Mouse (Mus musculus): Measurements from ENCODE around the gene Syn3. TPM values are rescaled to one million over a fixed set of nuclear protein-coding genes. Genes with fewer than 3 reads are reported as not detected.

Gene Syn3
- polyA plus RNA-seq, 1 experiment from 2014 or later, result 4.0 TPM

DNA sequence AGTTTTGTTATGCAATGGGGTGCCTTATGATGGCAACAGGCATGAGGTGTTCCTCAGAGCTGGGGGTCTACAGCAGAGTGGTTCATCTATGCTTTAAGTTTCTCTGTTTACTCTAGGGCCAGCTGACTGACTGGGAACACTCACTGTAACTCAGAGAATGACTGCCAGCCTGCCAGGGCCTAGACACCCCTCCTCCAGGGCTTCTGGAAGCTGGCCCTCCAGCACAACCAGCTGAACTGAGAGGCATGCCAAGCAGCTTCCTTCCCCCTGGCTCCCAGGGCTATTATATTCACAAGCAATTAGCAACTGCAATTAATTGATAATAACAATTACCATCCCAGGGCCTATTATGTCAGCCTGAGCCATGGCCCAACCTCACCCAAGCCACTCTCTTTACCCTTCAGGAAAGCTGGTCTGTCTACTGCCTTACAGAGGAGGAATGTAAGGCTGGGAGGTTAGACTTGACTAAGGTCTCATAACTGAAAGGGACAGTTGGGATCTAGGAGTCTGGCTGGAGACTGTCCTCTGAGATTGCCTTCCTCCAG lies 41.0 kb downstream of the Syn3 start:
- ATAC-seq (ENCODE audit: insufficient number of reproducible peaks, low FRiP score, low TSS enrichment, low read depth), result no peak

DNA sequence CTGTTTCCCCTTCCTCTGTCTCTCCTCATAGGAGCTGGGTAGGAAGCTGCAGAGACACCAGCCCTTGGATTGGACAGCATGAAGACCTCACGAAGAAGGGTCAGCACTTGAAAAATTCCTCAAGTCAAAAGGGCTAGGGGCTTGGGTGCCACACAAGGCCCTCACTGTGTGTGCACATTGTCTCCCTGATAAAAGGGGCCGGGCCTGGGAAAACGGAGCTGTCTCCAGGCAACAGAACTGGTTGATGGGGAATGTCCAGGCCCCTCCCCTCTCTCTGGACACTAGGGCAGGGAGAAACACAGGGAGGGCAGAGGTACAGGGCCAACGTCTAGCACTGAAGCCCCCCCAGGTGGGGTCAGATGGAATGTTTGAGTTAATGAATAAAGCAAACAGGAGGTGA lies 41.5 kb downstream of the Syn3 start:
- H3K36me3 ChIP-seq (ENCODE audit: control insufficient read depth, insufficient read depth, low read length), result no peaks in the 10 kb centered on the region
- no peaks in the 10 kb centered on the region for H3K9me3 ChIP-seq (ENCODE audit: control insufficient read depth, low read length)
- H3K27ac ChIP-seq (replicated peaks; ENCODE audit: low read depth, low read length), result no peak overlapping the region
- no peaks in the 10 kb centered on the region for H3K4me1 ChIP-seq (ENCODE audit: control insufficient read depth, insufficient read depth, low read length)
- 51% methylated on average over 4 of the region's 4 CpGs for WGBS
- no peak for ATAC-seq (ENCODE audit: insufficient number of reproducible peaks, low FRiP score, low TSS enrichment, low read depth)
- H3K9ac ChIP-seq (ENCODE audit: low read length), result no peak overlapping the region
- no peak overlapping the region for H3K4me3 ChIP-seq (ENCODE audit: low read depth, low read length)
- H3K4me2 ChIP-seq (ENCODE audit: low read depth, severe bottlenecking), result no peak overlapping the region
- H3K27me3 ChIP-seq (ENCODE audit: control insufficient read depth, insufficient read depth, low read length), result no peaks in the 10 kb centered on the region
- no peak for DNase-seq (ENCODE audit: low spot score)

More for the DNA sequence above, 41.0 kb downstream of the Syn3 start:
- Histone ChIP-seq H3K9me3 (ENCODE audit: control insufficient read depth, low read length) (no peaks in the 10 kb centered on the region), H3K4me2 (ENCODE audit: low read depth, severe bottlenecking) (no peak overlapping the region), H3K27me3 (ENCODE audit: control insufficient read depth, insufficient read depth, low read length) (no peaks in the 10 kb centered on the region), H3K9ac (ENCODE audit: low read length) (no peak overlapping the region), H3K4me1 (ENCODE audit: control insufficient read depth, insufficient read depth, low read length) (no peaks in the 10 kb centered on the region), H3K4me3 (ENCODE audit: low read depth, low read length) (no peak overlapping the region), H3K36me3 (ENCODE audit: control insufficient read depth, insufficient read depth, low read length) (no peaks in the 10 kb centered on the region), H3K27ac (replicated peaks; ENCODE audit: low read depth, low read length) (no peak overlapping the region)
- DNase-seq (ENCODE audit: low spot score), result no peak

GRCm38 (mm10) chr10:86455296-86456055 lies 43.2 kb downstream of the Syn3 start:
- DNase-seq (ENCODE audit: low spot score) (no peak), ATAC-seq (ENCODE audit: insufficient number of reproducible peaks, low FRiP score, low TSS enrichment, low read depth) (no peak)
- H3K4me2 ChIP-seq (ENCODE audit: low read depth, severe bottlenecking), result no peak overlapping the region
- H3K9me3 ChIP-seq (ENCODE audit: control insufficient read depth, low read length), result no peaks in the 10 kb centered on the region
- no peak overlapping the region for H3K4me3 ChIP-seq (ENCODE audit: low read depth, low read length)
- WGBS, result 45% methylated on average over 5 of the region's 5 CpGs
- H3K4me1 ChIP-seq (ENCODE audit: control insufficient read depth, insufficient read depth, low read length), result no peaks in the 10 kb centered on the region
- H3K9ac ChIP-seq (ENCODE audit: low read length), result no peak overlapping the region
- no peaks in the 10 kb centered on the region for H3K27me3 ChIP-seq (ENCODE audit: control insufficient read depth, insufficient read depth, low read length)
- H3K36me3 ChIP-seq (ENCODE audit: control insufficient read depth, insufficient read depth, low read length), result no peaks in the 10 kb centered on the region
- H3K27ac ChIP-seq (replicated peaks; ENCODE audit: low read depth, low read length), result no peak overlapping the region

- H3K36me3 ChIP-seq (ENCODE audit: control insufficient read depth, insufficient read depth, low read length), result no peaks in the 10 kb centered on the region
- 42% methylated on average over 6 of the region's 6 CpGs for WGBS
- DNase-seq (ENCODE audit: low spot score) (peak; percentile 47), ATAC-seq (ENCODE audit: insufficient number of reproducible peaks, low FRiP score, low TSS enrichment, low read depth) (peak; percentile 77)
- no peaks in the 10 kb centered on the region for H3K4me1 ChIP-seq (ENCODE audit: control insufficient read depth, insufficient read depth, low read length)
- H3K4me2 ChIP-seq (ENCODE audit: low read depth, severe bottlenecking), result no peak overlapping the region
- H3K27me3 ChIP-seq (ENCODE audit: control insufficient read depth, insufficient read depth, low read length), result no peaks in the 10 kb centered on the region
- H3K9me3 ChIP-seq (ENCODE audit: control insufficient read depth, low read length), result no peaks in the 10 kb centered on the region
- H3K4me3 ChIP-seq (ENCODE audit: low read depth, low read length), result no peak overlapping the region
- no peak overlapping the region for H3K27ac ChIP-seq (replicated peaks; ENCODE audit: low read depth, low read length)
- H3K9ac ChIP-seq (ENCODE audit: low read length), result no peak overlapping the region
Measured at GRCm38 (mm10) chr10:86452326-86452995, 46.2 kb downstream of the Syn3 start.

DNA sequence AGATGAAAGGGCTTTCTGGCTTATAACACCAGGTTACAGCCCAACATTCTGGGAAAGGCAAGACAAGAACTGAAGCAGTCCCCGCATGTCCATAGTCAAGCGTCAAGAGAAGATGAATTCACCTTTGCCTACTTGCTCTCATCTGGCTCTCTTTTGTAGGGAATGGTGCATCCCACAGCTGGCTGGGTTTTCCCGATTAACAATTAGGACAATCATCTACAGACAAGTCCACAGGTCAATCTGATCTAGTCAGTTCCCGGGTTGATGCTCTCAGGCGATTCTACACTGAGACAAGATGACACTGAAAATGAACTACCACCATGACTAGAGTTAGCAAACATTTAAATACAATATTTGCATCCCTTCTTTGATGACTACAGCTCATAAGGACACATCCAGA lies 47.4 kb downstream of the Syn3 start:
- no peaks in the 10 kb centered on the region for H3K4me1 ChIP-seq (ENCODE audit: control insufficient read depth, insufficient read depth, low read length)
- ATAC-seq (ENCODE audit: insufficient number of reproducible peaks, low FRiP score, low TSS enrichment, low read depth) (no peak), DNase-seq (ENCODE audit: low spot score) (no peak)
- H3K9me3 ChIP-seq (ENCODE audit: control insufficient read depth, low read length), result no peaks in the 10 kb centered on the region
- WGBS, result 92% methylated on average over 5 of the region's 5 CpGs
- no peak overlapping the region for H3K27ac ChIP-seq (replicated peaks; ENCODE audit: low read depth, low read length)
- no peaks in the 10 kb centered on the region for H3K27me3 ChIP-seq (ENCODE audit: control insufficient read depth, insufficient read depth, low read length)
- H3K9ac ChIP-seq (ENCODE audit: low read length), result no peak overlapping the region
- H3K4me3 ChIP-seq (ENCODE audit: low read depth, low read length), result no peak overlapping the region
- H3K36me3 ChIP-seq (ENCODE audit: control insufficient read depth, insufficient read depth, low read length), result no peaks in the 10 kb centered on the region
- no peak overlapping the region for H3K4me2 ChIP-seq (ENCODE audit: low read depth, severe bottlenecking)

- Histone ChIP-seq H3K9me3 (ENCODE audit: control insufficient read depth, low read length) (no peaks in the 10 kb centered on the region), H3K36me3 (ENCODE audit: control insufficient read depth, insufficient read depth, low read length) (no peaks in the 10 kb centered on the region), H3K27ac (replicated peaks; ENCODE audit: low read depth, low read length) (no peak overlapping the region), H3K4me3 (ENCODE audit: low read depth, low read length) (no peak overlapping the region), H3K9ac (ENCODE audit: low read length) (no peak overlapping the region), H3K4me2 (ENCODE audit: low read depth, severe bottlenecking) (no peak overlapping the region), H3K27me3 (ENCODE audit: control insufficient read depth, insufficient read depth, low read length) (no peaks in the 10 kb centered on the region), H3K4me1 (ENCODE audit: control insufficient read depth, insufficient read depth, low read length) (no peaks in the 10 kb centered on the region)
- DNase-seq (ENCODE audit: low spot score), result no peak
- no peak for ATAC-seq (ENCODE audit: insufficient number of reproducible peaks, low FRiP score, low TSS enrichment, low read depth)
Measured at GRCm38 (mm10) chr10:86446649-86447048, 52.0 kb downstream of the Syn3 start.

DNA sequence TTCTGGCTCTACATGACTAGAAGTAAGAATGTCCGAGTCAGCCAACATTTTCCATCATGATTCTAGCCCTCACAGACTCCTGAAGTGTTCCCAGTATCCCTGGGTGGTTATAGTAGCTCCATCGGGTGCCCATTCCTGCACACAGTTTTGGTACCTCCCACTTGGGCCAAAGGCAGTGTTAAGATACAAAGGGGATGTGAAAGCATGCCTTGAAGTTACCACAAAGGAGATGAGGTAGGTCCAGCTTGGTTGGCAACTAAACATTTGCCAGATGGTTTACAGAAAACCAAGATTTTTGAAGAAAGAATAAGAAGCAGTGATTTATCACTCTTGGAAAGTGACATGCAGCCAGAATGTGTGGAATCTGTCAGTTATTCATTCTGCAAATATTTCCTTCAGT lies 53.5 kb downstream of the Syn3 start:
- H3K4me3 ChIP-seq (ENCODE audit: low read depth, low read length), result no peak overlapping the region
- no peaks in the 10 kb centered on the region for H3K9me3 ChIP-seq (ENCODE audit: control insufficient read depth, low read length)
- no peak overlapping the region for H3K9ac ChIP-seq (ENCODE audit: low read length)
- H3K27me3 ChIP-seq (ENCODE audit: control insufficient read depth, insufficient read depth, low read length), result no peaks in the 10 kb centered on the region
- H3K4me1 ChIP-seq (ENCODE audit: control insufficient read depth, insufficient read depth, low read length), result no peaks in the 10 kb centered on the region
- no peak for DNase-seq (ENCODE audit: low spot score)
- no peak overlapping the region for H3K27ac ChIP-seq (replicated peaks; ENCODE audit: low read depth, low read length)
- no peak overlapping the region for H3K4me2 ChIP-seq (ENCODE audit: low read depth, severe bottlenecking)
- WGBS, result 79% methylated on average over 2 of the region's 2 CpGs
- H3K36me3 ChIP-seq (ENCODE audit: control insufficient read depth, insufficient read depth, low read length), result no peaks in the 10 kb centered on the region
- no peak for ATAC-seq (ENCODE audit: insufficient number of reproducible peaks, low FRiP score, low TSS enrichment, low read depth)

GRCm38 (mm10) chr10:86444665-86445064 lies 54.0 kb downstream of the Syn3 start:
- no peak for DNase-seq (ENCODE audit: low spot score)

More at GRCm38 (mm10) chr10:86444665-86445064, 54.0 kb downstream of the Syn3 start:
- H3K27me3 ChIP-seq (ENCODE audit: control insufficient read depth, insufficient read depth, low read length), result no peaks in the 10 kb centered on the region
- WGBS, result 62% methylated on average over 3 of the region's 3 CpGs
- H3K4me3 ChIP-seq (ENCODE audit: low read depth, low read length), result no peak overlapping the region
- no peak overlapping the region for H3K9ac ChIP-seq (ENCODE audit: low read length)
- no peaks in the 10 kb centered on the region for H3K9me3 ChIP-seq (ENCODE audit: control insufficient read depth, low read length)
- H3K4me1 ChIP-seq (ENCODE audit: control insufficient read depth, insufficient read depth, low read length), result no peaks in the 10 kb centered on the region
- H3K27ac ChIP-seq (replicated peaks; ENCODE audit: low read depth, low read length), result no peak overlapping the region
- no peak overlapping the region for H3K4me2 ChIP-seq (ENCODE audit: low read depth, severe bottlenecking)
- H3K36me3 ChIP-seq (ENCODE audit: control insufficient read depth, insufficient read depth, low read length), result no peaks in the 10 kb centered on the region
- no peak for ATAC-seq (ENCODE audit: insufficient number of reproducible peaks, low FRiP score, low TSS enrichment, low read depth)
